Mouse (Mus musculus) midbrain, postnatal 0 days (tissue): ENCODE measurements around the gene Tex264. TPM values are rescaled to one million over a fixed set of nuclear protein-coding genes. Genes with fewer than 3 reads are reported as not detected.

Source experiments
- ATAC-seq: fragments of 200-750 bp; cut with Nextera tagmentation; 2 replicates; pipeline ENCODE4 v1.8.0; 2017; ENCODE audit warnings: moderate number of reproducible peaks, mild to moderate bottlenecking, moderate TSS enrichment, moderate library complexity; ENCODE audit not compliant: low FRiP score
- DNase-seq: peaks from one replicate; pipeline ENCODE4 v3.0.0-alpha.2; 2015; ENCODE audit warnings: low spot score
- H3K27ac ChIP-seq: fragments of 300-500 bp; sonication (generic); 2 replicates; pipeline ENCODE4 v1.5.1; 2014; ENCODE audit warnings: low read depth, mild to moderate bottlenecking, low read length, mixed read lengths
- H3K27me3 ChIP-seq: fragments of 300-500 bp; sonication (generic); 2 replicates; pipeline ENCODE4 v1.6.1; 2014; ENCODE audit warnings: low read length, control low read depth, mixed read lengths; ENCODE audit not compliant: insufficient read depth
- H3K36me3 ChIP-seq: fragments of 300-500 bp; sonication (generic); 2 replicates; pipeline ENCODE4 v1.6.1; 2014; ENCODE audit warnings: low read length, control low read depth, mixed read lengths; ENCODE audit not compliant: insufficient read depth
- H3K4me1 ChIP-seq: fragments of 300-500 bp; sonication (generic); 2 replicates; pipeline ENCODE4 v1.6.1; 2014; ENCODE audit warnings: mild to moderate bottlenecking, control low read depth, antibody characterized with exemption, low read length, mixed read lengths; ENCODE audit not compliant: insufficient read depth
- H3K4me2 ChIP-seq: fragments of 300-500 bp; sonication (generic); 2 replicates; pipeline ENCODE4 v1.6.1; 2014; ENCODE audit warnings: low read depth, mild to moderate bottlenecking, low read length, mixed read lengths; ENCODE audit not compliant: poor library complexity, severe bottlenecking
- H3K4me3 ChIP-seq: fragments of 300-500 bp; sonication (generic); 2 replicates; pipeline ENCODE4 v1.5.1; 2014; ENCODE audit warnings: low read depth, mild to moderate bottlenecking, low read length, moderate library complexity
- H3K9ac ChIP-seq: fragments of 300-500 bp; sonication (generic); replicated peaks from 2 replicates; pipeline ENCODE4 v1.6.1; 2014; ENCODE audit warnings: mild to moderate bottlenecking, low read length, moderate library complexity, mixed read lengths; ENCODE audit not compliant: poor library complexity, severe bottlenecking
- H3K9me3 ChIP-seq: fragments of 300-500 bp; sonication (generic); 2 replicates; pipeline ENCODE4 v1.6.1; 2016; ENCODE audit warnings: low read length, control low read depth
- CTCF ChIP-seq: IDR thresholded peaks from 2 replicates; pipeline ENCODE4 v1.5.1; 2016; ENCODE audit warnings: antibody characterized with exemption, mild to moderate bottlenecking
- WGBS: fragments of 180-500 bp; shearing (Covaris S2); extraction: QIAGEN DNeasy Blood & Tissue Kit; methylation state at CpG from one replicate; pipeline ENCODE4 v1.1.7; 2014; 5-methylcytosine and 5-hydroxymethylcytosine counted together
- polyA plus RNA-seq: library from polyadenylated mRNA; unstranded; fragments of >200 nt; fragmentation: Nextera tagmentation; extraction: Ambion mirVana; gene quantifications from 2 replicates; pipeline ENCODE4 v1.2.1, GENCODE M21; 2015
- total RNA-seq: library from RNA; depleted of rRNA; stranded (reverse); fragments of >200 nt; gene quantifications from 2 replicates; pipeline ENCODE4 v1.2.3, GENCODE M21; 2014

Tex264 gene
- total and polyA plus RNA-seq, 2 experiments from 2014 or later = 74.9 to 87.4 TPM

GRCm38 (mm10) chr9:106684918-106685248, 844 bp downstream of the Tex264 start:
- Histone ChIP-seq H3K27ac (no peak overlapping the region), H3K27me3 (no peaks in the 10 kb centered on the region), H3K4me2 (peak overlapping the region; percentile 79), H3K4me3 (peak overlapping the region; percentile 87), H3K36me3 (peaks cover 26% of the 10 kb centered on the region), H3K4me1 (peaks cover 6% of the 10 kb centered on the region; the same call in 1 of the 2 replicates), H3K9me3 (no peaks in the 10 kb centered on the region), H3K9ac (peak overlapping the region; percentile 77)
- 3% methylated on average over 11 of the region's 14 CpGs for WGBS
- TF ChIP-seq CTCF = no peak
- DNase-seq (no peak), ATAC-seq (no peak)

- H3K27ac ChIP-seq = no peak overlapping the region
- DNase-seq (no peak), ATAC-seq (no peak)
- H3K4me1 ChIP-seq = peaks cover 6% of the 10 kb centered on the region; the same call in 1 of the 2 replicates
- peak overlapping the region; percentile 87 for H3K4me3 ChIP-seq
- no peaks in the 10 kb centered on the region for H3K9me3 ChIP-seq
- 81% methylated on average over 6 of the region's 6 CpGs for WGBS
- H3K9ac ChIP-seq = peak overlapping the region; percentile 77; the same call in 1 of the 2 replicates
- H3K27me3 ChIP-seq = no peaks in the 10 kb centered on the region
- peak overlapping the region; percentile 79 for H3K4me2 ChIP-seq
- H3K36me3 ChIP-seq = peaks cover 31% of the 10 kb centered on the region
- no peak for TF ChIP-seq CTCF
Observed at GRCm38 (mm10) chr9:106684093-106684872, 1.4 kb downstream of the Tex264 start.

- TF ChIP-seq CTCF = no peak
- no peak overlapping the region for H3K4me3 ChIP-seq
- no peaks in the 10 kb centered on the region for H3K27me3 ChIP-seq
- no peak for DNase-seq
- no peak overlapping the region for H3K4me2 ChIP-seq
- 87% methylated on average over 9 of the region's 9 CpGs for WGBS
- no peaks in the 10 kb centered on the region for H3K9me3 ChIP-seq
- no peak overlapping the region for H3K27ac ChIP-seq
- peaks cover 37% of the 10 kb centered on the region for H3K36me3 ChIP-seq
- no peak for ATAC-seq
- H3K9ac ChIP-seq = no peak overlapping the region
- H3K4me1 ChIP-seq = 0 out of 2 replicates have a peak, but pooled peaks cover 3% of the 10 kb centered on the region
Observed at GRCm38 (mm10) chr9:106681026-106681425, 4.7 kb downstream of the Tex264 start.

GRCm38 (mm10) chr9:106678242-106678641, 7.5 kb downstream of the Tex264 start:
- Histone ChIP-seq H3K9ac (no peak overlapping the region), H3K4me3 (no peak overlapping the region), H3K36me3 (peaks cover 42% of the 10 kb centered on the region), H3K4me1 (no peaks in the 10 kb centered on the region), H3K27me3 (no peaks in the 10 kb centered on the region), H3K27ac (no peak overlapping the region), H3K9me3 (no peaks in the 10 kb centered on the region), H3K4me2 (no peak overlapping the region)
- WGBS = 76% methylated on average over 4 of the region's 4 CpGs
- no peak for TF ChIP-seq CTCF
- ATAC-seq (no peak), DNase-seq (no peak)

- no peaks in the 10 kb centered on the region for H3K9me3 ChIP-seq
- WGBS = 91% methylated on average over 5 of the region's 5 CpGs
- ATAC-seq (no peak), DNase-seq (no peak)
- H3K4me1 ChIP-seq = no peaks in the 10 kb centered on the region
- no peak overlapping the region for H3K27ac ChIP-seq
- H3K9ac ChIP-seq = no peak overlapping the region
- TF ChIP-seq CTCF = no peak
- H3K27me3 ChIP-seq = no peaks in the 10 kb centered on the region
- no peak overlapping the region for H3K4me3 ChIP-seq
- H3K4me2 ChIP-seq = no peak overlapping the region
- H3K36me3 ChIP-seq = peaks cover 47% of the 10 kb centered on the region
Observed at GRCm38 (mm10) chr9:106677702-106678101, 8.0 kb downstream of the Tex264 start.

GRCm38 (mm10) chr9:106676571-106676970, 9.2 kb downstream of the Tex264 start:
- Histone ChIP-seq H3K27me3 (no peaks in the 10 kb centered on the region), H3K9ac (no peak overlapping the region), H3K4me1 (no peaks in the 10 kb centered on the region), H3K27ac (no peak overlapping the region), H3K36me3 (peaks cover 50% of the 10 kb centered on the region), H3K4me2 (no peak overlapping the region), H3K4me3 (no peak overlapping the region), H3K9me3 (no peaks in the 10 kb centered on the region)
- DNase-seq = no peak
- TF ChIP-seq CTCF = no peak
- ATAC-seq = no peak
- WGBS = 58% methylated on average over 4 of the region's 4 CpGs
